Mouse (Mus musculus) MEL (cell line): Measurements from ENCODE around the gene Gm12248. TPM values are rescaled to one million over a fixed set of nuclear protein-coding genes. Genes with fewer than 3 reads are reported as not detected.
A peak's percentile ranks its signal among the peaks of the same experiment; 100 is the strongest.
"Not testable (repeated sequence)": the region's sequence is repeated elsewhere in the genome, so short reads cannot be mapped to it uniquely, and the experiment has no call there.

Source experiments
- DNase-seq: peaks from one replicate; pipeline ENCODE4 v3.0.0; 2011; ENCODE audit warnings: low read depth, low spot score
- H3K27ac ChIP-seq: 2 replicates; pipeline ENCODE4 v1.5.1; 2012; ENCODE audit warnings: low read depth, mild to moderate bottlenecking, control low read depth, low read length, moderate library complexity; ENCODE audit not compliant: control insufficient read depth
- H3K27me3 ChIP-seq, 2 experiments: fragments of 150-350 bp in 1 of 2; sonication (generic) in 1 of 2; 2 replicates each; pipeline ENCODE4 v1.6.1; 2012; ENCODE audit warnings: low read length in 2 of 2, mild to moderate bottlenecking in 2 of 2, improper control_type of control experiment in 1 of 2, moderate library complexity in 1 of 2; ENCODE audit not compliant: insufficient read depth in 2 of 2, control insufficient read depth in 1 of 2
- H3K36me3 ChIP-seq, 2 experiments: 2 replicates each; pipeline ENCODE4 v1.6.1; 2012 to 2014; ENCODE audit warnings: low read length in 2 of 2, improper control_type of control experiment in 1 of 2, inconsistent platforms in 1 of 2, mild to moderate bottlenecking in 1 of 2; ENCODE audit not compliant: insufficient read depth in 2 of 2, control insufficient read depth in 1 of 2
- H3K4me1 ChIP-seq, 2 experiments: fragments of 150-350 bp in 1 of 2; sonication (generic) in 1 of 2; 2 replicates each; pipeline ENCODE4 v1.6.1; 2012; ENCODE audit warnings: low read length in 2 of 2, improper control_type of control experiment in 1 of 2, mild to moderate bottlenecking in 1 of 2; ENCODE audit not compliant: insufficient read depth in 2 of 2, control insufficient read depth in 1 of 2
- H3K4me3 ChIP-seq, 2 experiments: fragments of 150-350 bp in 1 of 2; sonication (generic) in 1 of 2; 2 replicates each; pipeline ENCODE4 v1.5.1; 2012; ENCODE audit warnings: low read depth in 2 of 2, low read length in 2 of 2, mild to moderate bottlenecking in 2 of 2, moderate library complexity in 2 of 2, control low read depth in 1 of 2, improper control_type of control experiment in 1 of 2; ENCODE audit not compliant: control insufficient read depth in 1 of 2, insufficient read depth in 1 of 2
- H3K79me2 ChIP-seq: 2 replicates; pipeline ENCODE4 v1.6.1; 2012; ENCODE audit warnings: mild to moderate bottlenecking, low read length, moderate library complexity; ENCODE audit not compliant: control insufficient read depth, poor library complexity, insufficient read depth
- H3K9ac ChIP-seq: 2 replicates; pipeline ENCODE4 v1.6.1; 2012; ENCODE audit warnings: low read depth, mild to moderate bottlenecking, control low read depth, low read length, moderate library complexity; ENCODE audit not compliant: control insufficient read depth, poor library complexity, severe bottlenecking
- H3K9me3 ChIP-seq: fragments of 150-350 bp; sonication (generic); replicated peaks from 2 replicates; pipeline ENCODE4 v1.6.1; 2012; ENCODE audit warnings: mild to moderate bottlenecking, low read length, improper control_type of control experiment, moderate library complexity; ENCODE audit not compliant: insufficient read depth
- CTCF ChIP-seq, 3 experiments: IDR thresholded peaks in 2 of 3; conservative IDR thresholded peaks in 1 of 3; 2 replicates each; pipeline ENCODE4 v1.5.1; 2011 to 2012; ENCODE audit warnings: low read length in 3 of 3, low read depth in 2 of 3, mild to moderate bottlenecking in 2 of 3, improper control_type of control experiment in 1 of 3, inconsistent platforms in 1 of 3, mixed read lengths in 1 of 3, moderate library complexity in 1 of 3; ENCODE audit not compliant: control insufficient read depth in 1 of 3, insufficient read depth in 1 of 3, poor library complexity in 1 of 3, severe bottlenecking in 1 of 3
- EP300 ChIP-seq, 2 experiments: IDR thresholded peaks; 2 replicates each; pipeline ENCODE4 v1.6.1; 2011; ENCODE audit warnings: improper control_type of control experiment in 2 of 2, low read length in 2 of 2, low read depth in 1 of 2, mild to moderate bottlenecking in 1 of 2
- ETS1 ChIP-seq: IDR thresholded peaks from 2 replicates; pipeline ENCODE4 v1.6.1; 2012; ENCODE audit warnings: low read depth, mild to moderate bottlenecking, inconsistent platforms, low read length, improper control_type of control experiment, moderate library complexity
- JUND ChIP-seq: IDR thresholded peaks from 2 replicates; pipeline ENCODE4 v1.6.1; 2011; ENCODE audit warnings: low read depth, mild to moderate bottlenecking, improper control_type of control experiment, low read length
- MAFK ChIP-seq: IDR thresholded peaks from 2 replicates; pipeline ENCODE4 v1.6.1; 2011; ENCODE audit warnings: low read depth, mild to moderate bottlenecking, low read length, improper control_type of control experiment, borderline replicate concordance
- MEF2A ChIP-seq: IDR thresholded peaks from 2 replicates; pipeline ENCODE4 v1.6.1; 2014; ENCODE audit warnings: low read depth, mild to moderate bottlenecking, inconsistent platforms, low read length, improper control_type of control experiment; ENCODE audit not compliant: poor library complexity, insufficient replicate concordance, severe bottlenecking; ENCODE audit errors: extremely low read depth
- MYB ChIP-seq: IDR thresholded peaks from 2 replicates; pipeline ENCODE4 v1.6.1; 2011; ENCODE audit warnings: mild to moderate bottlenecking, low read depth, low read length, improper control_type of control experiment
- NRF1 ChIP-seq: IDR thresholded peaks from 2 replicates; pipeline ENCODE4 v1.6.1; 2014; ENCODE audit warnings: low read depth, mild to moderate bottlenecking, inconsistent platforms, low read length, improper control_type of control experiment, moderate library complexity; ENCODE audit not compliant: poor library complexity, insufficient read depth, severe bottlenecking
- POLR2A ChIP-seq, 2 experiments: IDR thresholded peaks; 2 replicates each; pipeline ENCODE4 v1.6.1; 2011 to 2012; ENCODE audit warnings: low read length in 2 of 2, mild to moderate bottlenecking in 2 of 2, control low read depth in 1 of 2, improper control_type of control experiment in 1 of 2, low read depth in 1 of 2, moderate library complexity in 1 of 2; ENCODE audit not compliant: control insufficient read depth in 1 of 2, insufficient read depth in 1 of 2, poor library complexity in 1 of 2
- RAD21 ChIP-seq: IDR thresholded peaks from 2 replicates; pipeline ENCODE4 v1.6.1; 2011; ENCODE audit warnings: mild to moderate bottlenecking, low read depth, low read length, improper control_type of control experiment
- SMC3 ChIP-seq: IDR thresholded peaks from 2 replicates; pipeline ENCODE4 v1.6.1; 2011; ENCODE audit warnings: low read depth, low read length, improper control_type of control experiment
- TCF12 ChIP-seq: IDR thresholded peaks from 2 replicates; pipeline ENCODE4 v1.6.1; 2014; ENCODE audit warnings: low read depth, mild to moderate bottlenecking, inconsistent platforms, low read length, improper control_type of control experiment, moderate library complexity
- UBTF ChIP-seq: IDR thresholded peaks from 2 replicates; pipeline ENCODE4 v1.6.1; 2012; ENCODE audit warnings: low read depth, mild to moderate bottlenecking, inconsistent platforms, low read length, improper control_type of control experiment, moderate library complexity, borderline replicate concordance; ENCODE audit not compliant: insufficient read depth
- USF1 ChIP-seq: IDR thresholded peaks from 2 replicates; pipeline ENCODE4 v1.6.1; 2014; ENCODE audit warnings: low read depth, mild to moderate bottlenecking, inconsistent platforms, low read length, improper control_type of control experiment, moderate library complexity
- USF2 ChIP-seq, 2 experiments: IDR thresholded peaks; 2 replicates each; pipeline ENCODE4 v1.6.1; 2011 to 2012; ENCODE audit warnings: improper control_type of control experiment in 2 of 2, low read length in 2 of 2, borderline replicate concordance in 1 of 2, inconsistent platforms in 1 of 2, low read depth in 1 of 2, mild to moderate bottlenecking in 1 of 2; ENCODE audit not compliant: insufficient read depth in 1 of 2
- ZKSCAN1 ChIP-seq: IDR thresholded peaks from 2 replicates; pipeline ENCODE4 v1.6.1; 2012; ENCODE audit warnings: low read depth, mild to moderate bottlenecking, inconsistent platforms, low read length, improper control_type of control experiment, moderate library complexity
- ZMIZ1 ChIP-seq: IDR thresholded peaks from 2 replicates; pipeline ENCODE4 v1.6.1; 2012; ENCODE audit warnings: low read depth, mild to moderate bottlenecking, inconsistent platforms, low read length, improper control_type of control experiment, moderate library complexity
- polyA plus RNA-seq, 2 experiments: library from polyadenylated mRNA; stranded (reverse) in 1 of 2; unstranded in 1 of 2; fragments of >175 nt in 1 of 2; fragments of >200 nt in 1 of 2; gene quantifications; 2 replicates each; pipeline versions ENCODE4 v1.2.1 to v1.2.4; 2012; ENCODE audit warnings: low replicate concordance in 2 of 2, low read depth in 1 of 2; ENCODE audit not compliant: insufficient read length in 2 of 2, insufficient read depth in 1 of 2, missing spikeins in 1 of 2
- total RNA-seq: library from RNA; depleted of rRNA; stranded (reverse); fragments of 300-350 nt; gene quantifications from 2 replicates; pipeline ENCODE4 v1.2.3, GENCODE M21; 2012

The Gm12248 gene
- total and polyA plus RNA-seq, 3 experiments, result 0.12 to 0.65 TPM; not detected in 1

- not testable (repeated sequence) for H3K4me3 ChIP-seq, H3K9me3 ChIP-seq, H3K4me1 ChIP-seq, H3K27ac ChIP-seq, H3K27me3 ChIP-seq, H3K9ac ChIP-seq, DNase-seq, H3K79me2 ChIP-seq
- peaks cover 0 to 33% of the 10 kb centered on the region in 2 experiments; a peak in 2 of 4 replicates for H3K36me3 ChIP-seq
- 0 out of 4 replicates have a peak, but pooled peaks of 1 of the 2 experiments have one; percentile 7 for TF ChIP-seq POLR2A (IDR thresholded peaks at IDR 0.05; ENCODE audit: control insufficient read depth in 1 of 2, insufficient read depth in 1 of 2, low read depth in 1 of 2, low read length in 2 of 2, poor library complexity in 1 of 2)
These were observed 33.2 kb downstream of the Gm12248 start for GRCm38 (mm10) chr11:58059752-58060151.

GRCm38 (mm10) chr11:58057455-58057854 lies 35.5 kb downstream of the Gm12248 start:
- H3K27ac ChIP-seq, result no peak overlapping the region
- H3K9me3 ChIP-seq, result no peaks in the 10 kb centered on the region
- no peaks in the 10 kb centered on the region for H3K27me3 ChIP-seq
- H3K4me1 ChIP-seq, result no peaks in the 10 kb centered on the region
- no peak overlapping the region for H3K9ac ChIP-seq
- peak; percentile 67 for DNase-seq
- H3K79me2 ChIP-seq, result no peaks in the 10 kb centered on the region
- no peak overlapping the region for H3K4me3 ChIP-seq
- peaks cover 0 to 44% of the 10 kb centered on the region in 2 experiments; a peak in 2 of 4 replicates for H3K36me3 ChIP-seq
- TF ChIP-seq TCF12, result no peak
- TF ChIP-seq CTCF (IDR thresholded peaks at IDR 0.05 in 2 of 3, conservative IDR thresholded peaks at IDR 0.05 in 1 of 3; ENCODE audit: control insufficient read depth in 1 of 3, insufficient read depth in 1 of 3, low read depth in 2 of 3, low read length in 3 of 3, poor library complexity in 1 of 3, severe bottlenecking in 1 of 3), result peak; percentile 74 to 80 (median 77)
- TF ChIP-seq RAD21, result peak; percentile 53
- TF ChIP-seq SMC3, result peak; percentile 61

DNA sequence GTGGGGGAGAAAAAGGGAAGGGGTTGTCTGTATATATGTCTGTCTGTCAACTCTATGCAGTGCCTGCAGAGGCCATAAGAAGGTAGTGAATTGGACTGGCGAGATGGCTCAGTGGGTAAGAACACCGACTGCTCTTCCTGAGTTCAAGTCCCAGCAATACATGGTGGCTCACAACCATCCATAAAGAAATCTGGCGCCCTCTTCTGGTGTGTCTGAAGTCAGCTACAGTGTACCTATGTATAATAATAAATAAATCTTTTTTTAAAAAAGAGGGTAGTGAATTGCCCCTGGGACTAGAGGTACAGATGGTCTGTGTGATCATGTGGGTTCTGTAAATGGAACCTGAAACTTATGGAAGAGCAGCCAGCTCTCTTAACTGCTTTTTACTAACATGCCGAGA lies 46.5 kb downstream of the Gm12248 start:
- no peak for DNase-seq
- no peaks in the 10 kb centered on the region for H3K4me1 ChIP-seq
- no peak for TF ChIP-seq ZKSCAN1
- TF ChIP-seq MAFK, result no peak
- TF ChIP-seq MEF2A, result no peak
- TF ChIP-seq USF1, result no peak
- no peak for TF ChIP-seq EP300 (IDR thresholded peaks at IDR 0.05; ENCODE audit: low read depth in 1 of 2, low read length in 2 of 2)
- TF ChIP-seq MYB, result no peak
- TF ChIP-seq NRF1, result no peak
- peak; percentile 8 for TF ChIP-seq RAD21
- no peak for TF ChIP-seq ETS1
- no peak for TF ChIP-seq ZMIZ1
- no peak for TF ChIP-seq UBTF
- TF ChIP-seq CTCF (IDR thresholded peaks at IDR 0.05 in 2 of 3, conservative IDR thresholded peaks at IDR 0.05 in 1 of 3; ENCODE audit: control insufficient read depth in 1 of 3, insufficient read depth in 1 of 3, low read depth in 2 of 3, low read length in 3 of 3, poor library complexity in 1 of 3, severe bottlenecking in 1 of 3), result peak in 2 of 3 experiments; percentile 6 to 18; a peak in 1 of 6 replicates
- TF ChIP-seq USF2 (IDR thresholded peaks at IDR 0.05; ENCODE audit: borderline replicate concordance in 1 of 2, insufficient read depth in 1 of 2, low read depth in 1 of 2, low read length in 2 of 2), result no peak
- TF ChIP-seq JUND, result no peak
- TF ChIP-seq, all 39 proteins: peak for 2
- no peak overlapping the region for H3K9ac ChIP-seq
- no peaks in the 10 kb centered on the region for H3K9me3 ChIP-seq
- no peak overlapping the region for H3K4me3 ChIP-seq
- peaks cover 0 to 78% of the 10 kb centered on the region in 2 experiments; a peak in 2 of 4 replicates for H3K36me3 ChIP-seq
- H3K27me3 ChIP-seq, result no peaks in the 10 kb centered on the region
- H3K79me2 ChIP-seq, result peaks cover 18% of the 10 kb centered on the region
- no peak overlapping the region for H3K27ac ChIP-seq
